Mouse (Mus musculus) heart, adult 8-10 months (tissue): ENCODE measurements around the gene Cdc5l. TPM values are rescaled to one million over a fixed set of nuclear protein-coding genes. Genes with fewer than 3 reads are reported as not detected.
"Not testable (repeated sequence)": the region's sequence is repeated elsewhere in the genome, so short reads cannot be mapped to it uniquely, and the experiment has no call there.

Experiments used
- DNase-seq: peaks from one replicate; pipeline ENCODE4 v3.0.0; 2022; ENCODE audit warnings: low spot score
- total RNA-seq, 4 experiments: library from RNA; stranded (reverse); gene quantifications; 2 replicates each; pipeline ENCODE4 v1.2.4; 2022

Gene Cdc5l
- 10 to 100 TPM; 36.1 to 40.2 (median 38.7) TPM for total RNA-seq

DNA sequence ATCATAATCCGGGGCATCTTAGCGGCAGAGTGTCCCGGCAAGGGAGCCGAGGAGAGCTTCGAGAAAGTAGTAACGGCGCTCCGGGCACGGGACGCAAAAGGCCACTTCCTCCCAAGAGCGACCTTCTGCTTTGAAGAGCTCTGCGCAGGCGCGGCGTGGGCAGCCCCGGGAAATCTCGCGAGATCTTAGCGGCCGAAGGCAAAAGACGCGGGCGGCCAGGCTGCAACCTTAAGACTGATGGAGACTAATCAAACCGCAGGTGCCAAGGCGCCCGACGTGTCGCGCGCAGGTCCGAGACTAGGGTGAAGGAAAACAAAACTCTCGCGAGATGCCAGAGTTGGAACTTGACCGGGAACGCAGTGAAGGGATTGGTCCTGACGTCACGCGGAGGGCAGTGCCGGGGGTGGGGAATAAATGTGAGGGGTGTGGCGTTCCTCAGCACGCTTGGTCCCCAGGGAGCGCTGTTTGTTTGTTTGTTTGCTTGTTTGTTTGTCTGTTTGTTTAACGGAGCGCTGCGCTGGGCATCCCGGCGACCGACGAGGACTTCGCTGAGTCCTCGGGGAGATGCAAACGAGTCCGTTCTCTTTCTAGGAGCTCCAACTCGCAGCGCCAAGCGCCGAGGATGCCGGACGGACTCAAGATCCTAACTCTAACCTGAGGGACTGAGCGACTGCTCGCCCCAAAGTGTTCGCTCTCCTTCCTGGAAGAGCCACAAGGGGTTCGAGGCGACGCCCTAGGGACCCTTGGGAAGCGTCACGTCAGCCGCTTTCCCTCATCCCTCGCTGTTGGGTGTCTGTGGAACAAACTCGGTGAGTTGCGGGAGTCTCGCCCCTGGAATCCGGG, at the start of gene Cdc5l:
TSS of gene Cdc5l (minus strand) at position 319 of the 843 bp plus-strand sequence.
- peak; percentile 98 for DNase-seq

- DNase-seq = no peak
These were observed 46.9 kb upstream of the Cdc5l start for GRCm38 (mm10) chr17:45480429-45480828.

DNA sequence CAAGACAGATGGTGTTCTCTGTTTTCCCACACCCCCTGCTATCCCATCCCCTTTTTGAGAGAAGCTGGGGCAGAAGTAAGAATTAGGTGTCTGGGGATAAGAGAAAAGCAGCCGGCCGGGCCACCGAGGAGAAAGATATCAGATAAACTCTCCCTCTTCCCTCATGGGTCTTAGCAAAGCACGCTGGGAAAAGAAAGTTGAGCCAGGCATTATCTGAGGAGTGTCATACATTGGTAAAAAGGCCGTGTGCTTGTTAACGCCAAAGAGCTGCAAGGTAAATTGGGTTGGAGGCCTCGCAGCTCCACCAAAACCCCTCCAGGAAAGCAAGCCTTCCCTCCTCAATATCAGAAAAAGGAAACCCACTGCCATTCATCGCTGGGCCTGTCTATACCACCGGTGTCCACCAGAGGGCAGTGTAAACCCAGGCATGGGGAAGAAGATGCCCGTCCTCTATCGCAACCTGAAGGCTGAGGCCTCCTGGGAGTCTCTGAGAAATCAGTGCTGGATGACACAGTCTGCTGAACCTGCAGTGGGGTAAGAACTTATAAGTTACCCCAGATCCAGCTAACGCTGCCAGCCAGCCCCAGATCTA, 44.8 kb upstream of the Cdc5l start:
- DNase-seq = peak; percentile 67

DNA sequence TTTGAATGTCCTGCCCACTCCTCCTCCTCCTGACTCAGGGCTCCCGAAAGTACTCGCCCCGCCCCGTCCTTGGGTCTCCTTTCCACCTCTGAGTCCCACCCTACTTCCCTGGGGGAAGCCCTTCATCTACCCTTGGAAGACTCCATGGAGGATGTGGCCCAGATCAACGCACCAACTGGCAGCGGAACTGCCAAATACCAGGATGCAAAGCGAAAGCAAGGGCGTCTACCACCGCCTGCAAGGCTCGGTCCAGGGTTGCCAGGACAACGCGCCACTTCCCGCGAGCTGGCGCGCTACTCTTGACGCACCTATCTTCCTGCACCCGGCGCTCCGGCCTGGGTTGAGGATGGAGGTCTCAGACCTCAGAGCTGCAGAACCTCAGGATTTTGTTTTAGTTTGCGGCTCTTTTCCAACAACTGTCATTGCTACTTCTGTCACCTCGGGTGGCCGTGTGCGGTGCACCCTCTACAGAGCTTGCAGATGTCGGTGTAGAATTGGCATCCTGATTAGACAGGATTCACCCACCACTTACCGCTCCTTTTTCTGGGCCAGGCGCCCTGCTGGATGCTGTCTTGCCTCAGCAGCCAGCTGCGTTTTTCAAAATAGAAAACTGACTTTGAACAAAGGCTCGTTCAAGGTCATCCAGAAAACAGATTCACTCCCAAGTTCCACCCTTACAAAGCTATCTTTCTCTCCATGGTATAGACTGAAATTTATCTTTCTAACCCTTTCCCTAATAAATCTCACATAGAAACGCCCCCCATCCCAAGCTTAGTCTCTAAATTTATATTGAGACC, 41.3 kb upstream of the Cdc5l start, which contains the start of gene Spats1:
TSS of gene Spats1 (minus strand) at position 747 of the 797 bp plus-strand sequence.
- no peak for DNase-seq

- DNase-seq = no peak
These were observed 40.6 kb upstream of the Cdc5l start for GRCm38 (mm10) chr17:45474146-45474545.

- no peak for DNase-seq
These were observed 40.1 kb upstream of the Cdc5l start for GRCm38 (mm10) chr17:45473667-45474066.

DNA sequence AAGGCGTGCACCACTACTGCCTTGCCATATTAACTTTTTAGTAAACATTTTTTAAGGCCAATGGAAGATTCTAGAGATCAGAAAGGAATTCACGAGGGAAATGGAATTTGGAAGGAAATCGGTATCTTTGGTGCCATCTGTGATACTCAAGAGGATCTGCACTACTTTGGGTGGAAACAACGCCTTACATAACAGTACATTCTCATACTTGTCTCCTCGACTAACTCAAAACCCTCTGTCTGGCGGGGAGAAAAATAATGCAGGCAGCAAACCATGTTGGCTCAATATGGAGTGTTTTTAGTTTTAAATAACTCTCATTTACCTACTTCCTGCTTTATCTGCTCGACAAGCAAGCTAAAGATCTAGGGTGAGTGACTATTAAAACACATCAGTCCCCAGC, 37.2 kb upstream of the Cdc5l start:
- no peak for DNase-seq

- no peak for DNase-seq
These were observed 34.8 kb upstream of the Cdc5l start for GRCm38 (mm10) chr17:45468302-45468701.

DNA sequence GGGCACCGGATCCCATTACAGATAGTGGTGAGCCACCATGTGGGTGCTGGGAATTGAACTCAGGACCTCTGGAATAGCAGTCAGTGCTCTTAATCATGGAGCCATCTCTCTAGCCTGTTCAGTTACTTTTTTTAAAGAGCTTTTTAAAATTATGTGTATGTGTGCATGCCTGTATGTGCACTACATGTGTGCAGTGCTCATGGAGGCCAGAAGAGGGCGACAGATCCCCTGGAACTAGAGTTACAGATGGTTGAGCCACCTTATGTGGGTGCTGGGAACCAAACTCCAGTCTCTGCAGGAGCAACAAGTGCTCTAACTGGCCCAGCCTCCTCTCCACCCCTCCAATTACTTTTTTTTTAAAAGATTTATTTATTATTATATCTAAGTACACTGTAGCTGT, 33.2 kb upstream of the Cdc5l start:
- DNase-seq = no peak

DNA sequence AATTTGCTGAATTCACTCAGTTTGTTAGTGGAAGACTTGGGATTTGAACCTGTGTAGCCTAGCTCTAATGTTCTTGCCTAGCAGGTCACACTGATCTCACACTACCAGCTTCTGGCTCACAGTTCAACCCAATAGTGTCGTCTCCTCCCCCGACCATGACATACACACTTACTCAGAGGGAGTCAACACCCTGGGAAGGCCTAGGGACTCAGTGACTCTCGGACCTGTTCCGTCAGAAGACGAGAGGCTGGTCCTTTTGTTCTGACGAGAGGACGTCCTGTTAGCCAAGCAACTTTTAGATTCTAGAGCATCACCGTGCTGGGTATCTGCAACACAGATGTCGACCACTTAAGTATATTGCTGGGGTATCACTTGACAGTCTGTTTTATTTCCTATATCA, 30.7 kb upstream of the Cdc5l start:
- DNase-seq = no peak

DNA sequence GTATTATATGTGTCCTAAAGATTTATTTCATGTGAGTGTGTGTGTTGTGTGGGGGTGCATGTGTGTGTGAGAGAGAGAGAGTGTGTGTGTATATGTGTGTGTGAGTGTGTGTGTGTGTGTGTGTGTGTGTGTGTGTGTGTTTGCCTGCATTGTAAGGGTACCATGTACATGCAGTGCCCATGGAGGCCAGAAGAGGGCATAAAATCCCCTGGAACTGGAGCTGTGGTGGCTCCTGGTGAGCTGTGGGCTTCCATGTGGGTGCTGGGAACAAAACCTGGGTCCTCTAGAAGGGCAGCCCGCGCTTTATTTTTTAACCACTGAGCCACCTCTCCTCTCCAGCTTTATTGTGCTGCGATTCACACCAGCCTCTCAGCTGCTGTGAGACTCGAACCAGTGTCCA, 29.0 kb upstream of the Cdc5l start:
- no peak for DNase-seq

DNA sequence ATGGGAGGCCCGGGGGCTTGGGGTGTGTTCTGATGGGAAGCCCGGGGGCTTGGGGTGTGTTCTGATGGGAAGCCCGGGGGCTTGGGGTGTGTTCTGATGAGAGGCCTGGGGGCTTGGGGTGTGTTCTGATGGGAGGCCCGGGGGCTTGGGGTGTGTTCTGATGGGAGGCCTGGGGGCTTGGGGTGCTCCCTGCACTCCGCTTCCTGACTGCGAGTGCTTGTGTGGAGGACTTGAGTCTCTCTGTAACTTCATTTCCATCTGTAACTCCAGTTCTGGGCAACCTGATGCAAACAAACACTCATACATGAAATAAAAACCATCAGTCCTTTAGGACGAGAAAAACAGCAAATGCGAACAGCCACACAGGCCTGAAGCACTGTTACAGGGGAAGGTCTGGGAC, 25.5 kb upstream of the Cdc5l start:
- DNase-seq = no peak

- no peak for DNase-seq
These were observed 25.0 kb upstream of the Cdc5l start for GRCm38 (mm10) chr17:45458516-45458915.

DNA sequence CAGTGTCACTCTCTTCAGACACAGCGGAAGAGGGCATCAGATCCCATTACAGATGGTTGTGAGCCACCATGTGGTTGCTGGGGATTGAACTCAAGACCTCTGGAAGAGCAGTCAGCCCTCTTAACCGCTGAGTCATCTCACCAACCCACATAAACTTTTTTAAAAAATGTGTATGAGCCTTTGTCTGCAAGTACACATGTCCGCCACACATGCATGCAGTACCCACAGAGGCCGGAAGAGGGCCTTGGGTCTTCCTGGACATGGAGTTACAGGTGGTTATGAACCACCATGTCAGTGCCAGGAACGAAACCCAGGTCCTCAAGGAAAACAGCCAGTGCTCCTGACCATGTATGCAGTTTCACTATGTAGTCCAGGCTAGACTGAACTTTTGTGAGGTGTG, 23.9 kb upstream of the Cdc5l start:
- DNase-seq = no peak

- DNase-seq = no peak
These were observed 23.0 kb upstream of the Cdc5l start for GRCm38 (mm10) chr17:45456260-45457152.

DNA sequence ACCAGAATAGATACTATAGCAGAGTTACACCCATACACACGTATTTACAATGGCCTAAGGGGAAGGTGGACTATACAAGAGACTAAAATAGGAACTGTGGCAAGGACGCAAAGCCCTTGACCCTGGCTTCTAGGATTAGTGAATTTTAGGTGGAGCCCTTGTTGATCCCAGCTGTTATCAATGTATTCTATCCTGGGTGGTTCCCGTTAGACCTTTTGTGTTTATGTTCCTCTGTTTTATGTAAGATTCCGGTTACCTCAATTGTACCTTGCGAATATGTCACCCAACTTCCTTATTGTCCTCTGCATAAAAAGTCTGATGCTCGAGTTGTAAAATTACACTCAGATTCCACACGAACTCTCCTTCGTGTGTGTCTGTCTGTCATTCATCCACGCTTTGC, 22.2 kb upstream of the Cdc5l start:
- DNase-seq = not testable (repeated sequence)

GRCm38 (mm10) chr17:45454794-45455193, 21.3 kb upstream of the Cdc5l start:
- DNase-seq = no peak

- DNase-seq = no peak
These were observed 18.7 kb upstream of the Cdc5l start for GRCm38 (mm10) chr17:45452271-45452670.

- no peak for DNase-seq
These were observed 16.6 kb upstream of the Cdc5l start for GRCm38 (mm10) chr17:45450153-45450552.

DNA sequence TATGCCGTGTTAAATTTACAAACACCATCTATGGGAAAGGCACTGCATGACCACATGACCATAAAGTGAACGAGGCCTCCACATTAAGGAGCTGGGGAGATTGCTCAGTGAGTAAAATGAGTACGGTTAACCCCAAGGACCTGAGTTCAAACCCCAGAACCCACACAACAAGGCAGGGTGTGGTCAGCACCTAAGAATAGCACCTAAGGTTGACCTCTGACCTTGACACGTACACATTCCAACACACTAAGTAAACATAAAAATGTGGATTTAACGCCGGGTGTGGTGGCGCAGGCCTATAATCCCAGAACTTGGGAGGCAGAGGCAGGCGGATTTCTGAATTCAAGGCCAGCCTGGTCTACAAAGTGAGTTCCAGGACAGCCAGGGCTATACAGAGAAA, 16.0 kb upstream of the Cdc5l start:
- no peak for DNase-seq

- peak; percentile 9 for DNase-seq
These were observed 13.5 kb upstream of the Cdc5l start for GRCm38 (mm10) chr17:45447063-45447462.
